Mouse (Mus musculus): Measurements from ENCODE around the gene Atp6v0d1. TPM values are rescaled to one million over a fixed set of nuclear protein-coding genes. Genes with fewer than 3 reads are reported as not detected.

Atp6v0d1 gene
- polyA plus RNA-seq, 1 experiment: 65.1 TPM

GRCm38 (mm10) chr8:105484392-105484791 lies 81.5 kb downstream of the Atp6v0d1 start:
- no peak overlapping the region for H3K4me3 ChIP-seq (ENCODE audit: insufficient read depth, low read depth, low read length)
- H3K27ac ChIP-seq (replicated peaks; ENCODE audit: low read depth, low read length): peak overlapping the region; percentile 81
- H3K4me1 ChIP-seq (ENCODE audit: control insufficient read depth, insufficient read depth, insufficient read length, low read length): peaks cover 8% of the 10 kb centered on the region; the same call in 1 of the 2 replicates

GRCm38 (mm10) chr8:105484030-105484368 lies 81.8 kb downstream of the Atp6v0d1 start:
- Histone ChIP-seq H3K4me1 (ENCODE audit: control insufficient read depth, insufficient read depth, insufficient read length, low read length) (peaks cover 8% of the 10 kb centered on the region; the same call in 1 of the 2 replicates), H3K4me3 (ENCODE audit: insufficient read depth, low read depth, low read length) (no peak overlapping the region), H3K27ac (replicated peaks; ENCODE audit: low read depth, low read length) (peak overlapping the region; percentile 81)

GRCm38 (mm10) chr8:105483212-105484029 lies 82.4 kb downstream of the Atp6v0d1 start:
- Histone ChIP-seq H3K27ac (replicated peaks; ENCODE audit: low read depth, low read length) (no peak overlapping the region; the same call in 1 of the 2 replicates), H3K4me3 (ENCODE audit: insufficient read depth, low read depth, low read length) (no peak overlapping the region), H3K4me1 (ENCODE audit: control insufficient read depth, insufficient read depth, insufficient read length, low read length) (peaks cover 8% of the 10 kb centered on the region; the same call in 1 of the 2 replicates)

GRCm38 (mm10) chr8:105482123-105482522 lies 83.7 kb downstream of the Atp6v0d1 start:
- H3K4me1 ChIP-seq (ENCODE audit: control insufficient read depth, insufficient read depth, insufficient read length, low read length): peaks cover 8% of the 10 kb centered on the region; the same call in 1 of the 2 replicates
- no peak overlapping the region for H3K4me3 ChIP-seq (ENCODE audit: insufficient read depth, low read depth, low read length)
- no peak overlapping the region for H3K27ac ChIP-seq (replicated peaks; ENCODE audit: low read depth, low read length)

GRCm38 (mm10) chr8:105481453-105481852 lies 84.4 kb downstream of the Atp6v0d1 start:
- Histone ChIP-seq H3K4me1 (ENCODE audit: control insufficient read depth, insufficient read depth, insufficient read length, low read length) (peaks cover 8% of the 10 kb centered on the region; the same call in 1 of the 2 replicates), H3K4me3 (ENCODE audit: insufficient read depth, low read depth, low read length) (no peak overlapping the region), H3K27ac (replicated peaks; ENCODE audit: low read depth, low read length) (no peak overlapping the region)

- Histone ChIP-seq H3K27ac (replicated peaks; ENCODE audit: low read depth, low read length) (no peak overlapping the region), H3K4me3 (ENCODE audit: insufficient read depth, low read depth, low read length) (no peak overlapping the region), H3K4me1 (ENCODE audit: control insufficient read depth, insufficient read depth, insufficient read length, low read length) (peaks cover 8% of the 10 kb centered on the region; the same call in 1 of the 2 replicates)
Measured at GRCm38 (mm10) chr8:105481013-105481412, 84.8 kb downstream of the Atp6v0d1 start.

GRCm38 (mm10) chr8:105477792-105478191 lies 88.1 kb downstream of the Atp6v0d1 start:
- Histone ChIP-seq H3K4me1 (ENCODE audit: control insufficient read depth, insufficient read depth, insufficient read length, low read length) (peaks cover 18% of the 10 kb centered on the region), H3K27ac (replicated peaks; ENCODE audit: low read depth, low read length) (no peak overlapping the region), H3K4me3 (ENCODE audit: insufficient read depth, low read depth, low read length) (no peak overlapping the region)

- Histone ChIP-seq H3K4me1 (ENCODE audit: control insufficient read depth, insufficient read depth, insufficient read length, low read length) (peaks cover 18% of the 10 kb centered on the region), H3K4me3 (ENCODE audit: insufficient read depth, low read depth, low read length) (no peak overlapping the region), H3K27ac (replicated peaks; ENCODE audit: low read depth, low read length) (no peak overlapping the region)
Measured at GRCm38 (mm10) chr8:105476628-105477413, 89.0 kb downstream of the Atp6v0d1 start.

- no peak overlapping the region for H3K27ac ChIP-seq (replicated peaks; ENCODE audit: low read depth, low read length)
- H3K4me1 ChIP-seq (ENCODE audit: control insufficient read depth, insufficient read depth, insufficient read length, low read length): peaks cover 18% of the 10 kb centered on the region
Measured at GRCm38 (mm10) chr8:105476161-105476560, 89.7 kb downstream of the Atp6v0d1 start.

GRCm38 (mm10) chr8:105475742-105476141 lies 90.1 kb downstream of the Atp6v0d1 start:
- H3K4me1 ChIP-seq (ENCODE audit: control insufficient read depth, insufficient read depth, insufficient read length, low read length): peaks cover 18% of the 10 kb centered on the region
- H3K4me3 ChIP-seq (ENCODE audit: insufficient read depth, low read depth, low read length): no peak overlapping the region
- H3K27ac ChIP-seq (replicated peaks; ENCODE audit: low read depth, low read length): no peak overlapping the region

More at GRCm38 (mm10) chr8:105476161-105476560, 89.7 kb downstream of the Atp6v0d1 start:
- H3K4me3 ChIP-seq (ENCODE audit: insufficient read depth, low read depth, low read length): no peak overlapping the region

- Histone ChIP-seq H3K27ac (replicated peaks; ENCODE audit: low read depth, low read length) (peak overlapping the region; percentile 61), H3K4me1 (ENCODE audit: control insufficient read depth, insufficient read depth, insufficient read length, low read length) (peaks cover 18% of the 10 kb centered on the region), H3K4me3 (ENCODE audit: insufficient read depth, low read depth, low read length) (no peak overlapping the region)
Measured at GRCm38 (mm10) chr8:105475254-105475653, 90.6 kb downstream of the Atp6v0d1 start.

GRCm38 (mm10) chr8:105474680-105475079 lies 91.2 kb downstream of the Atp6v0d1 start:
- Histone ChIP-seq H3K4me1 (ENCODE audit: control insufficient read depth, insufficient read depth, insufficient read length, low read length) (peaks cover 23% of the 10 kb centered on the region), H3K27ac (replicated peaks; ENCODE audit: low read depth, low read length) (peak overlapping the region; percentile 61), H3K4me3 (ENCODE audit: insufficient read depth, low read depth, low read length) (no peak overlapping the region)

Data from brown adipose tissue, adult 24 weeks (tissue).